Mouse (Mus musculus) stomach, embryonic 14.5 days (tissue): ENCODE data around the gene Mecp2. TPM values are rescaled to one million over a fixed set of nuclear protein-coding genes. Genes with fewer than 3 reads are reported as not detected.
A peak's percentile ranks its signal among the peaks of the same experiment; 100 is the strongest.

Experiments used
- ATAC-seq: fragments of 200-750 bp; cut with Nextera tagmentation; 2 replicates; pipeline ENCODE4 v1.8.0; 2017; ENCODE audit warnings: low read depth, moderate TSS enrichment; ENCODE audit not compliant: insufficient number of reproducible peaks, insufficient read depth, low FRiP score
- H3K27ac ChIP-seq: fragments of 300-500 bp; sonication (generic); 2 replicates; pipeline ENCODE4 v1.5.1; 2014; ENCODE audit warnings: mild to moderate bottlenecking, low read length, moderate library complexity, mixed read lengths
- H3K27me3 ChIP-seq: fragments of 300-500 bp; sonication (generic); 2 replicates; pipeline ENCODE4 v1.6.1; 2014; ENCODE audit warnings: low read length, control low read depth, mixed read lengths; ENCODE audit not compliant: control insufficient read depth, insufficient read depth
- H3K36me3 ChIP-seq: fragments of 300-500 bp; sonication (generic); 2 replicates; pipeline ENCODE4 v1.6.1; 2014; ENCODE audit warnings: mild to moderate bottlenecking, control low read depth, low read length, moderate library complexity, mixed read lengths; ENCODE audit not compliant: control insufficient read depth, insufficient read depth
- H3K4me1 ChIP-seq: fragments of 300-500 bp; sonication (generic); 2 replicates; pipeline ENCODE4 v1.6.1; 2014; ENCODE audit warnings: low read length, control low read depth, mixed read lengths; ENCODE audit not compliant: control insufficient read depth, insufficient read depth
- H3K4me2 ChIP-seq: fragments of 300-500 bp; sonication (generic); replicated peaks from 2 replicates; pipeline ENCODE4 v1.6.1; 2014; ENCODE audit warnings: low read depth, low read length, control low read depth
- H3K4me3 ChIP-seq: fragments of 300-500 bp; sonication (generic); 2 replicates; pipeline ENCODE4 v1.5.1; 2014; ENCODE audit warnings: low read depth, low read length, control low read depth
- H3K9ac ChIP-seq: fragments of 300-500 bp; sonication (generic); replicated peaks from 2 replicates; pipeline ENCODE4 v1.6.1; 2014; ENCODE audit warnings: low read depth, mild to moderate bottlenecking, control low read depth, low read length, moderate library complexity, mixed read lengths
- H3K9me3 ChIP-seq: fragments of 300-500 bp; sonication (generic); 2 replicates; pipeline ENCODE4 v1.6.1; 2016; ENCODE audit warnings: low read depth, low read length, control low read depth; ENCODE audit not compliant: control insufficient read depth
- WGBS: fragments of 180-500 bp; shearing (Covaris S2); extraction: QIAGEN DNeasy Blood & Tissue Kit; methylation state at CpG from one replicate; pipeline ENCODE4 v1.1.7; 2014; 5-methylcytosine and 5-hydroxymethylcytosine counted together
- microRNA counts: library from miRNA; unstranded; fragments of <30 nt; microRNA quantifications from one replicate; lab custom pipeline; 2016
- microRNA-seq: library from miRNA; unstranded; fragments of <30 nt; microRNA quantifications from one replicate; pipeline ENCODE4, GENCODE M21; 2016
- polyA plus RNA-seq: library from polyadenylated mRNA; unstranded; fragments of >200 nt; fragmentation: Nextera tagmentation; extraction: Ambion mirVana; gene quantifications from 2 replicates; pipeline ENCODE4 v1.2.1, GENCODE M21; 2014

The Mecp2 gene
- polyA plus RNA-seq, 1 experiment from 2014 or later = 12.9 TPM

GRCm38 (mm10) chrX:74001024-74001423 is 134.1 kb downstream of the Mecp2 start:
- Histone ChIP-seq H3K4me3 (no peak overlapping the region), H3K4me2 (no peak overlapping the region), H3K36me3 (no peaks in the 10 kb centered on the region), H3K27ac (no peak overlapping the region), H3K9ac (no peak overlapping the region), H3K9me3 (no peaks in the 10 kb centered on the region), H3K4me1 (no peaks in the 10 kb centered on the region), H3K27me3 (no peaks in the 10 kb centered on the region)
- 79% methylated on average over 3 of the region's 3 CpGs for WGBS
- ATAC-seq = no peak

GRCm38 (mm10) chrX:73998911-73999869 is 136.0 kb downstream of the Mecp2 start:
- Histone ChIP-seq H3K9ac (no peak overlapping the region), H3K4me3 (no peak overlapping the region), H3K4me1 (no peaks in the 10 kb centered on the region), H3K27ac (no peak overlapping the region; the same call in 1 of the 2 replicates), H3K9me3 (no peaks in the 10 kb centered on the region), H3K4me2 (no peak overlapping the region), H3K27me3 (no peaks in the 10 kb centered on the region), H3K36me3 (no peaks in the 10 kb centered on the region)
- peak; percentile 67; the same call in 1 of the 2 replicates for ATAC-seq
- 26% methylated on average over 8 of the region's 8 CpGs for WGBS

GRCm38 (mm10) chrX:73977783-73978182 is 157.4 kb downstream of the Mecp2 start:
- no peaks in the 10 kb centered on the region for H3K36me3 ChIP-seq
- H3K27ac ChIP-seq = no peak overlapping the region
- no peaks in the 10 kb centered on the region for H3K27me3 ChIP-seq
- H3K4me2 ChIP-seq = no peak overlapping the region
- H3K9me3 ChIP-seq = no peaks in the 10 kb centered on the region
- H3K4me3 ChIP-seq = no peak overlapping the region
- H3K9ac ChIP-seq = no peak overlapping the region
- H3K4me1 ChIP-seq = no peaks in the 10 kb centered on the region
- ATAC-seq = no peak
- WGBS = 67% methylated on average over 1 of the region's 1 CpGs

MicroRNAs within 50 kb of the gene (microRNA counts, 519-probe panel; counts per million panel counts)
- microRNA mmu-miR-718 (lab: Ali Mortazavi, UCI) = not detected

Small RNAs within 50 kb of the gene (microRNA-seq; reads per million reads assigned to microRNA genes)
- gene Mir5132 (2.9 reads per million, percentile 3 among the genes with 10 or more reads in this experiment), gene Mir718 (not detected)

Other genes with a start within 250 kb of the Mecp2 start
- not detected in 2 replicates for gene Avpr2, start 243.3 kb downstream of the Mecp2 start, polyA plus RNA-seq
- gene L1cam, start 239.3 kb downstream of the Mecp2 start, polyA plus RNA-seq = 12.1 and 13.5 TPM in 2 replicates
- 3.0 and 3.2 TPM in 2 replicates for gene Arhgap4, start 213.5 kb downstream of the Mecp2 start, polyA plus RNA-seq
- gene Naa10, start 213.4 kb downstream of the Mecp2 start, polyA plus RNA-seq = 126 and 137 TPM in 2 replicates
- 38.6 and 43.9 TPM in 2 replicates for gene Renbp, start 204.5 kb downstream of the Mecp2 start, polyA plus RNA-seq
- gene Hcfc1, start 169.0 kb downstream of the Mecp2 start, polyA plus RNA-seq = 73.9 and 80.1 TPM in 2 replicates
- gene Irak1, start 111.4 kb downstream of the Mecp2 start, polyA plus RNA-seq = 52.7 and 58.5 TPM in 2 replicates
- not detected in 2 replicates for gene Opn1mw, start 7.9 kb downstream of the Mecp2 start, polyA plus RNA-seq
- not detected in 2 replicates for gene Tex28, start 32.5 kb upstream of the Mecp2 start, polyA plus RNA-seq
- gene Tktl1, start 41.9 kb upstream of the Mecp2 start, polyA plus RNA-seq = not detected in 2 replicates
- 515 and 563 TPM in 2 replicates for gene Flna, start 114.5 kb upstream of the Mecp2 start, polyA plus RNA-seq
- gene Emd, start 119.3 kb upstream of the Mecp2 start, polyA plus RNA-seq = 33.3 and 37.3 TPM in 2 replicates
- gene Rpl10, start 135.4 kb upstream of the Mecp2 start, polyA plus RNA-seq = 893 and 924 TPM in 2 replicates
- 64.6 and 67.5 TPM in 2 replicates for gene Taz, start 146.5 kb upstream of the Mecp2 start, polyA plus RNA-seq
- gene Dnase1l1, start 147.0 kb upstream of the Mecp2 start, polyA plus RNA-seq = 17.3 and 18.7 TPM in 2 replicates
- 89.7 and 111 TPM in 2 replicates for gene Atp6ap1, start 161.7 kb upstream of the Mecp2 start, polyA plus RNA-seq
- gene Gdi1, start 169.6 kb upstream of the Mecp2 start, polyA plus RNA-seq = 182 and 193 TPM in 2 replicates
- 54.9 and 56.6 TPM in 2 replicates for gene Fam50a, start 177.7 kb upstream of the Mecp2 start, polyA plus RNA-seq
- 16.7 and 17.4 TPM in 2 replicates for gene Plxna3, start 193.7 kb upstream of the Mecp2 start, polyA plus RNA-seq
- gene Lage3, start 218.3 kb upstream of the Mecp2 start, polyA plus RNA-seq = 112 and 116 TPM in 2 replicates
- 73.7 and 77.5 TPM in 2 replicates for gene Ubl4a, start 237.9 kb upstream of the Mecp2 start, polyA plus RNA-seq
- gene Slc10a3, start 238.0 kb upstream of the Mecp2 start, polyA plus RNA-seq = 18.1 and 20.0 TPM in 2 replicates